Mouse (Mus musculus): Measurements from ENCODE around the gene Rab33a. TPM values are rescaled to one million over a fixed set of nuclear protein-coding genes. Genes with fewer than 3 reads are reported as not detected.

The Rab33a gene
- 1 to 10 TPM in 1 of 2 experiments, under 1 TPM in 1; 0.23 to 1.3 TPM for polyA plus RNA-seq (2017; shearing (Covaris generic))

DNA sequence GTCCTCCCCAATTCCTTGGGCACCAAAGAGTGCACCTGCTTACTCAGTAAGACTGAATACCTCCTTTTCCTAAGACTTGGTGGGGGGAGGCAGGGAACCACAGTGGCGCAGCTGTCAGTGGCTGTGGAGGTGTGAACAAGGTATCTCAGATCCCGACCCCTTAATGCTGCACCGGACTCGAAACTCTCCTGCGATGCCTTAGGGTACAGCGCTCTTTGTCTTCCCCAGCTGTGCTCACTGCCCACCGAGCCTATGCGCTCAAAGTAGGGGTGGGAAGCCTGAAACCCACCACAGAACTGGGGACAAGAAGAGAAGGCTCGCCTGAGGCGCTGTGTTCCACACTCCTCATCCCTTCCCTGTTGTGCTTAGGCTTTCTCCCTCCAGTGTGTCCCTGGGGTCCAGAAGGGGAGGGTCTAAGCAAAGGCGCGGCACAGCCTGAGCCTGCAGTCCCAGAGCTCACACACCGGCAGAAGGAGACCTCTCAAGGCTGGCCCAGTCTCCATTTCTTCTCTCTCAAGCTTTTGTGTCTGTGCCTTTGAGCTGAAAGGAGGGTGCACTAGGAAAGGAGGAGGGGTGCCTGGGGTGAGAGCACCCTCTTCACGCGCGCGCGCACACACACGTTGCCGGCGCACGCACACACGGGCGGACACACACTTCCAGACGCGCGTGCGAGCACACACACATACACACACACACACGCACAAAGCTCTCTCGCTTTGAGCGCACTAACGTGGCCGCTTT is at the start of gene Rab33a:
Gene Rab33a, plus strand, starts transcription at position 478 of the 741 bp plus-strand sequence.

DNA sequence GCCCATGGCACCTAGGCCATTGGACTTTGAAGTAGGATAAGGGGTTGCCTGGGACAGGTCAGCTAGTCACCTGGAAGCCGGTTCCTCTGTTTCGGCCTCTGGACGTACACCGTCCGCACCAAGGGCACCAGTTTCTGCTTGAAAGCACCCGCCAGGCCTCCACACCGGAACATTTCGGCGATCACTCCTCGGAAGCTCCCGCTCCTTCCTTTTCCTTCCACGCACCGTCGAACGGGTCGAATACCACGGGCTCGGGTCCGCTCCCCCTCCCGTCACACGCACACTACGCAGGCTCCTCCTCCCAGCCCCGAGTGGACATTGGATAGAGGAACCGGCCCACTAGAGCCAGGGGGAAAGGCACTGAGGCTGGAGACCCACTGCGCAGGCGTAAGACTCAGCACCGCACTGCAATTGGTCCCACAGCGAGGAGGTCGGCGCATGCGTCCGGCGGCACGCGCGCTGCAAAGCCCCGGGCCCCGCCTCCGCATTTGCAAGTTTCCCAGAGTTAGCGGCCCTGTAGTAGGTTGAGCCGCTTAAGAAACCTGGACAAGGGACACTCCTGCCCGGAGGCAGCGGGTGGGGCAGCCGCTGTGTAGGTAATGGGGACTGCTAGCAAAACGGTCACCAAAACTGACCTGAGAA is 5.8 kb upstream of the Rab33a start, which contains the start of gene Aifm1:
Gene Aifm1, minus strand, starts transcription at position 398 of the 642 bp plus-strand sequence.

Other genes starting within 250 kb of the Rab33a start
- gene Bcorl1, start 177.9 kb upstream of the Rab33a start, polyA plus RNA-seq (2017; shearing (Covaris generic)), result 1 to 10 TPM; 1.7 to 1.8 TPM
- 10 to 100 TPM; 71.8 to 79.2 TPM for gene Elf4, start 56.2 kb upstream of the Rab33a start, polyA plus RNA-seq (2017; shearing (Covaris generic))
- gene Aifm1, start 5.7 kb upstream of the Rab33a start, polyA plus RNA-seq (2017; shearing (Covaris generic)), result 10 to 100 TPM; 37.4 to 41.3 TPM
- gene Zfp280c, start 75.2 kb downstream of the Rab33a start, polyA plus RNA-seq (2017; shearing (Covaris generic)), result 10 to 100 TPM; 11.8 to 14.9 TPM
- 10 to 100 TPM; 16.2 to 16.7 TPM for gene Slc25a14, start 104.1 kb downstream of the Rab33a start, polyA plus RNA-seq (2017; shearing (Covaris generic))
- gene Gpr119, start 155.2 kb downstream of the Rab33a start, polyA plus RNA-seq (2017; shearing (Covaris generic)), result under 1 TPM in 1 of 2 experiments, not detected in 1; 0.11 TPM
- gene Rbmx2, start 175.7 kb downstream of the Rab33a start, polyA plus RNA-seq (2017; shearing (Covaris generic)), result 10 to 100 TPM; 11.9 to 15.4 TPM

All from inflammation-experienced regulatory T-cells (primary cell).